Mouse (Mus musculus): ENCODE data around the gene Cdh10. TPM values are rescaled to one million over a fixed set of nuclear protein-coding genes. Genes with fewer than 3 reads are reported as not detected.

Cdh10 gene
- total and polyA plus RNA-seq, 2 experiments from 2014 or later = 0.27 to 0.53 TPM

- no peaks in the 10 kb centered on the region for H3K36me3 ChIP-seq (replicated peaks; ENCODE audit: control insufficient read depth, insufficient read depth, low read length)
- 77% methylated on average over 2 of the region's 2 CpGs for WGBS
- no peak overlapping the region for H3K4me2 ChIP-seq (ENCODE audit: low read depth, low read length)
- H3K4me1 ChIP-seq (ENCODE audit: control insufficient read depth, insufficient read depth) = no peaks in the 10 kb centered on the region
- ATAC-seq (ENCODE audit: insufficient read depth, low read depth) (no peak), DNase-seq (ENCODE audit: low spot score) (no peak)
- no peak for TF ChIP-seq EP300 (IDR thresholded peaks at IDR 0.05; ENCODE audit: low read depth)
- no peak for TF ChIP-seq CTCF (IDR thresholded peaks at IDR 0.05; ENCODE audit: low read depth)
- H3K4me3 ChIP-seq (ENCODE audit: low read depth, low read length) = no peak overlapping the region
- no peak overlapping the region for H3K9ac ChIP-seq (replicated peaks; ENCODE audit: low read depth, low read length)
- no peaks in the 10 kb centered on the region; the same call in 1 of the 2 replicates for H3K27me3 ChIP-seq (ENCODE audit: control insufficient read depth, insufficient read depth, low read length)
- no peak overlapping the region for H3K27ac ChIP-seq (ENCODE audit: low read depth)
- no peaks in the 10 kb centered on the region for H3K9me3 ChIP-seq (replicated peaks; ENCODE audit: control insufficient read depth, low read length)
Measured at GRCm38 (mm10) chr15:18823420-18823819, 4.7 kb downstream of the Cdh10 start.

- no peak for ATAC-seq (ENCODE audit: insufficient read depth, low read depth)
- H3K4me1 ChIP-seq (ENCODE audit: control insufficient read depth, insufficient read depth) = no peaks in the 10 kb centered on the region
- TF ChIP-seq CTCF (IDR thresholded peaks at IDR 0.05; ENCODE audit: low read depth) (peak; percentile 70), EP300 (IDR thresholded peaks at IDR 0.05; ENCODE audit: low read depth) (no peak)
- H3K27ac ChIP-seq (ENCODE audit: low read depth) = no peak overlapping the region
- H3K4me3 ChIP-seq (ENCODE audit: low read depth, low read length) = no peak overlapping the region
- H3K9ac ChIP-seq (replicated peaks; ENCODE audit: low read depth, low read length) = no peak overlapping the region
- no peaks in the 10 kb centered on the region for H3K9me3 ChIP-seq (replicated peaks; ENCODE audit: control insufficient read depth, low read length)
- peak; percentile 74 for DNase-seq (ENCODE audit: low spot score)
- no peak overlapping the region for H3K4me2 ChIP-seq (ENCODE audit: low read depth, low read length)
- WGBS = 13% methylated on average over 4 of the region's 4 CpGs
- H3K36me3 ChIP-seq (replicated peaks; ENCODE audit: control insufficient read depth, insufficient read depth, low read length) = no peaks in the 10 kb centered on the region
- H3K27me3 ChIP-seq (ENCODE audit: control insufficient read depth, insufficient read depth, low read length) = no peaks in the 10 kb centered on the region
Measured at GRCm38 (mm10) chr15:18832263-18832662, 13.5 kb downstream of the Cdh10 start.

GRCm38 (mm10) chr15:18841769-18842168, 23.0 kb downstream of the Cdh10 start:
- no peak overlapping the region for H3K27ac ChIP-seq (ENCODE audit: low read depth)
- no peak overlapping the region for H3K4me3 ChIP-seq (ENCODE audit: low read depth, low read length)
- no peaks in the 10 kb centered on the region for H3K9me3 ChIP-seq (replicated peaks; ENCODE audit: control insufficient read depth, low read length)
- no peak for ATAC-seq (ENCODE audit: insufficient read depth, low read depth)
- TF ChIP-seq CTCF (IDR thresholded peaks at IDR 0.05; ENCODE audit: low read depth) (no peak), EP300 (IDR thresholded peaks at IDR 0.05; ENCODE audit: low read depth) (no peak)
- H3K27me3 ChIP-seq (ENCODE audit: control insufficient read depth, insufficient read depth, low read length) = no peaks in the 10 kb centered on the region
- no peak overlapping the region for H3K4me2 ChIP-seq (ENCODE audit: low read depth, low read length)
- H3K4me1 ChIP-seq (ENCODE audit: control insufficient read depth, insufficient read depth) = no peaks in the 10 kb centered on the region
- WGBS = 44% methylated on average over 2 of the region's 2 CpGs
- H3K9ac ChIP-seq (replicated peaks; ENCODE audit: low read depth, low read length) = no peak overlapping the region
- no peak for DNase-seq (ENCODE audit: low spot score)
- H3K36me3 ChIP-seq (replicated peaks; ENCODE audit: control insufficient read depth, insufficient read depth, low read length) = no peaks in the 10 kb centered on the region

GRCm38 (mm10) chr15:18844807-18845206, 26.1 kb downstream of the Cdh10 start:
- Histone ChIP-seq H3K4me3 (ENCODE audit: low read depth, low read length) (0 out of 2 replicates have a peak overlapping the region, but pooled peaks have one; percentile 0), H3K36me3 (replicated peaks; ENCODE audit: control insufficient read depth, insufficient read depth, low read length) (no peaks in the 10 kb centered on the region), H3K4me2 (ENCODE audit: low read depth, low read length) (peak overlapping the region; percentile 35), H3K4me1 (ENCODE audit: control insufficient read depth, insufficient read depth) (no peaks in the 10 kb centered on the region), H3K27me3 (ENCODE audit: control insufficient read depth, insufficient read depth, low read length) (no peaks in the 10 kb centered on the region), H3K27ac (ENCODE audit: low read depth) (no peak overlapping the region), H3K9me3 (replicated peaks; ENCODE audit: control insufficient read depth, low read length) (0 out of 2 replicates have a peak, but pooled peaks cover 4% of the 10 kb centered on the region), H3K9ac (replicated peaks; ENCODE audit: low read depth, low read length) (no peak overlapping the region)
- DNase-seq (ENCODE audit: low spot score) (no peak), ATAC-seq (ENCODE audit: insufficient read depth, low read depth) (no peak)
- 32% methylated on average over 5 of the region's 5 CpGs for WGBS
- no peak for TF ChIP-seq EP300 (IDR thresholded peaks at IDR 0.05; ENCODE audit: low read depth)
- TF ChIP-seq CTCF (IDR thresholded peaks at IDR 0.05; ENCODE audit: low read depth) = no peak

GRCm38 (mm10) chr15:18850497-18850896, 31.8 kb downstream of the Cdh10 start:
- H3K9ac ChIP-seq (replicated peaks; ENCODE audit: low read depth, low read length) = no peak overlapping the region
- H3K27me3 ChIP-seq (ENCODE audit: control insufficient read depth, insufficient read depth, low read length) = no peaks in the 10 kb centered on the region
- TF ChIP-seq CTCF (IDR thresholded peaks at IDR 0.05; ENCODE audit: low read depth) (no peak), EP300 (IDR thresholded peaks at IDR 0.05; ENCODE audit: low read depth) (no peak)
- H3K4me2 ChIP-seq (ENCODE audit: low read depth, low read length) = no peak overlapping the region
- H3K27ac ChIP-seq (ENCODE audit: low read depth) = no peak overlapping the region
- DNase-seq (ENCODE audit: low spot score) (no peak), ATAC-seq (ENCODE audit: insufficient read depth, low read depth) (no peak)
- WGBS = 68% methylated on average over 2 of the region's 2 CpGs
- H3K4me3 ChIP-seq (ENCODE audit: low read depth, low read length) = no peak overlapping the region
- H3K36me3 ChIP-seq (replicated peaks; ENCODE audit: control insufficient read depth, insufficient read depth, low read length) = no peaks in the 10 kb centered on the region
- 0 out of 2 replicates have a peak, but pooled peaks cover 4% of the 10 kb centered on the region for H3K9me3 ChIP-seq (replicated peaks; ENCODE audit: control insufficient read depth, low read length)
- H3K4me1 ChIP-seq (ENCODE audit: control insufficient read depth, insufficient read depth) = no peaks in the 10 kb centered on the region

- Histone ChIP-seq H3K4me1 (ENCODE audit: control insufficient read depth, insufficient read depth) (no peaks in the 10 kb centered on the region), H3K9me3 (replicated peaks; ENCODE audit: control insufficient read depth, low read length) (no peaks in the 10 kb centered on the region), H3K4me3 (ENCODE audit: low read depth, low read length) (no peak overlapping the region), H3K27ac (ENCODE audit: low read depth) (no peak overlapping the region), H3K4me2 (ENCODE audit: low read depth, low read length) (no peak overlapping the region), H3K9ac (replicated peaks; ENCODE audit: low read depth, low read length) (no peak overlapping the region), H3K27me3 (ENCODE audit: control insufficient read depth, insufficient read depth, low read length) (no peaks in the 10 kb centered on the region), H3K36me3 (replicated peaks; ENCODE audit: control insufficient read depth, insufficient read depth, low read length) (no peaks in the 10 kb centered on the region)
- DNase-seq (ENCODE audit: low spot score) (no peak), ATAC-seq (ENCODE audit: insufficient read depth, low read depth) (no peak)
- TF ChIP-seq CTCF (IDR thresholded peaks at IDR 0.05; ENCODE audit: low read depth) = no peak
- TF ChIP-seq EP300 (IDR thresholded peaks at IDR 0.05; ENCODE audit: low read depth) = no peak
- 46% methylated on average over 2 of the region's 2 CpGs for WGBS
Measured at GRCm38 (mm10) chr15:18858135-18858534, 39.4 kb downstream of the Cdh10 start.
